Mouse (Mus musculus) midbrain, embryonic 13.5 days (tissue): Measurements from ENCODE around the gene Aamp. TPM values are rescaled to one million over a fixed set of nuclear protein-coding genes. Genes with fewer than 3 reads are reported as not detected.
"Not testable (repeated sequence)": the region's sequence is repeated elsewhere in the genome, so short reads cannot be mapped to it uniquely, and the experiment has no call there.

ENCODE experiments used
- ATAC-seq: fragments of 200-750 bp; cut with Nextera tagmentation; 2 replicates; pipeline ENCODE4 v1.8.0; 2017; ENCODE audit warnings: mild to moderate bottlenecking, moderate TSS enrichment, moderate library complexity
- H3K27ac ChIP-seq: fragments of 300-500 bp; sonication (generic); 2 replicates; pipeline ENCODE4 v1.5.1; 2015; ENCODE audit warnings: inconsistent platforms, mild to moderate bottlenecking, moderate library complexity
- H3K27me3 ChIP-seq: fragments of 300-500 bp; sonication (generic); 2 replicates; pipeline ENCODE4 v1.6.1; 2015; ENCODE audit warnings: mild to moderate bottlenecking, inconsistent platforms
- H3K36me3 ChIP-seq: fragments of 300-500 bp; sonication (generic); 2 replicates; pipeline ENCODE4 v1.6.1; 2015; ENCODE audit warnings: mild to moderate bottlenecking, inconsistent platforms
- H3K4me1 ChIP-seq: fragments of 300-500 bp; sonication (generic); replicated peaks from 2 replicates; pipeline ENCODE4 v1.6.1; 2015; ENCODE audit warnings: inconsistent platforms
- H3K4me2 ChIP-seq: fragments of 300-500 bp; sonication (generic); replicated peaks from 2 replicates; pipeline ENCODE4 v1.6.1; 2015; ENCODE audit warnings: moderate library complexity, mild to moderate bottlenecking, inconsistent platforms
- H3K4me3 ChIP-seq: fragments of 300-500 bp; sonication (generic); replicated peaks from 2 replicates; pipeline ENCODE4 v1.5.1; 2015; ENCODE audit warnings: mild to moderate bottlenecking, inconsistent platforms
- H3K9ac ChIP-seq: fragments of 300-500 bp; sonication (generic); replicated peaks from 2 replicates; pipeline ENCODE4 v1.6.1; 2015; ENCODE audit warnings: mild to moderate bottlenecking, inconsistent platforms
- H3K9me3 ChIP-seq: fragments of 300-500 bp; sonication (generic); 2 replicates; pipeline ENCODE4 v1.6.1; 2016; ENCODE audit warnings: mild to moderate bottlenecking, inconsistent platforms
- WGBS: fragments of 180-500 bp; shearing (Covaris S2); methylation state at CpG from one replicate; pipeline ENCODE4 v1.1.7; 2015; 5-methylcytosine and 5-hydroxymethylcytosine counted together
- polyA plus RNA-seq: library from polyadenylated mRNA; unstranded; fragments of >200 nt; fragmentation: Nextera tagmentation; extraction: Ambion mirVana; gene quantifications from 2 replicates; pipeline ENCODE4 v1.2.1, GENCODE M21; 2015

The Aamp gene
- 198 and 203 TPM in 2 replicates for polyA plus RNA-seq

- Histone ChIP-seq H3K9ac (peak within 1 kb of the TSS; percentile 78), H3K4me1 (peaks cover 37% of the 10 kb centered on the region), H3K4me3 (peak within 1 kb of the TSS; percentile 74), H3K36me3 (peaks cover 50% of the 10 kb centered on the region), H3K27ac (peak within 1 kb of the TSS; percentile 64), H3K4me2 (peak within 1 kb of the TSS; percentile 81), H3K9me3 (no peaks in the 10 kb centered on the region), H3K27me3 (no peaks in the 10 kb centered on the region)
- ATAC-seq: peak; percentile 98
- WGBS: under 1% methylated on average over 56 of the region's 56 CpGs
Measured at GRCm38 (mm10) chr1:74284543-74285160, at the start of gene Aamp, which contains the start of gene Pnkd. Gene Aamp, minus strand, starts transcription at chr1:74284738. Gene Pnkd, plus strand, starts transcription at chr1:74284930.

DNA sequence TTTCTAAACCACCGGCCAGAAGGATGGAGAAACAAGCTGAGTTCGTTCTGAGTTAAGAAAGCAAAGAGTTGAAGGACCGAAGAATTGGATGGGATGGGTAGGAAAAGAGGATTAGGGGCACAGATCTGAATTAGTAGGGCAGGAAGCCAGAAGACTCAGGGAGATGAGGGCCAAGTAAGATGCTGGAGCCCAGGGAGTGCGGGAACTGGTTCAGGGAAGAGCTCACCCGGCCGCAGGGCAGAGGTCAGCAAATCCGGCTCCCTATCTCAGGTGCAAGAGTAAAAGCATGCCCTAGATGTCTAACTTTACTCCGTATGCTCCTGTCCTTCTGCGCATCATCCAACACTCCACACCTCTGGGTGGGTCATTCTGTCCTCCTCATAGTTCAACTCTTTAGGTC lies 48.4 kb upstream of the Aamp start:
- peak overlapping the region; percentile 81 for H3K27ac ChIP-seq
- H3K27me3 ChIP-seq: no peaks in the 10 kb centered on the region
- H3K4me1 ChIP-seq: peaks cover 41% of the 10 kb centered on the region
- ATAC-seq: peak; percentile 4; the same call in 1 of the 2 replicates
- peaks cover 6% of the 10 kb centered on the region for H3K36me3 ChIP-seq
- H3K4me3 ChIP-seq: peak overlapping the region; percentile 51
- 4% methylated on average over 9 of the region's 9 CpGs for WGBS
- H3K4me2 ChIP-seq: peak overlapping the region; percentile 67
- H3K9ac ChIP-seq: peak overlapping the region; percentile 69
- no peaks in the 10 kb centered on the region for H3K9me3 ChIP-seq

GRCm38 (mm10) chr1:74332241-74332763 lies 47.8 kb upstream of the Aamp start:
- Histone ChIP-seq H3K9me3 (no peaks in the 10 kb centered on the region), H3K27ac (peak overlapping the region; percentile 81), H3K4me1 (peaks cover 41% of the 10 kb centered on the region), H3K4me3 (peak overlapping the region; percentile 51), H3K36me3 (peaks cover 6% of the 10 kb centered on the region), H3K9ac (peak overlapping the region; percentile 69), H3K27me3 (no peaks in the 10 kb centered on the region), H3K4me2 (peak overlapping the region; percentile 67)
- ATAC-seq: peak; percentile 98
- under 1% methylated on average over 36 of the region's 36 CpGs for WGBS

DNA sequence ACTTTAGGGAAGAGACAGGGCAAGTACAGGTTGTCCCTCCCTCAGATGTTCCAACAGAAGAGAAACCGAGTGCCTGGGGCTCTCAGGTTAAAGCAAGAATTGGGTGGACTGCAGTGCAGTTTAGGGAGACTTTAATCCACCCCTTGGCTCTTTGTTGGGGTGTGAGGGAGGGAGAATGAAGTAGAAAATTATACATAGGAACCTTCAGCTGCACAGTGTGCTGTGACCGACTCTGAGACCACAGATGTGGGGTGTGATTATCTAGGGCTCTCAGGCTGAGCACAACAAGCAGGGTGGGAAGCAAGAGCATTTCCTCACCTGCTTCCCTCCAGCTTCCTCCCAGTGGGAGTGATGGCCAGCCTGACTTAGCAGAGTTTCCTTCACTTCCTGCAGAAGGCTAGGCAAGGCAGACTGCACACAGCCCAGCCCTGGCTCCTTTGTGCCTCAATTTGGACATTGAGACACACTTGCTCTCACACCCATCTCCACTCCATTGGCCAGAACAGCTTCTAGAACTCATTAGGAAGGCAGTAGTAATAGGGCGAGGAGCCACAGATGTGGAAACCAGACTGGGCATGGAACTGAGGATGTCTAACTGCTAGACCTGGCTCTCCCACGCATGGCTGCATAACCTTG lies 46.6 kb upstream of the Aamp start:
- Histone ChIP-seq H3K9me3 (no peaks in the 10 kb centered on the region), H3K9ac (no peak overlapping the region), H3K27ac (peak overlapping the region; percentile 81), H3K4me1 (peaks cover 41% of the 10 kb centered on the region), H3K36me3 (peaks cover 6% of the 10 kb centered on the region), H3K27me3 (no peaks in the 10 kb centered on the region), H3K4me3 (no peak overlapping the region), H3K4me2 (no peak overlapping the region)
- 79% methylated on average over 4 of the region's 4 CpGs for WGBS
- no peak for ATAC-seq

DNA sequence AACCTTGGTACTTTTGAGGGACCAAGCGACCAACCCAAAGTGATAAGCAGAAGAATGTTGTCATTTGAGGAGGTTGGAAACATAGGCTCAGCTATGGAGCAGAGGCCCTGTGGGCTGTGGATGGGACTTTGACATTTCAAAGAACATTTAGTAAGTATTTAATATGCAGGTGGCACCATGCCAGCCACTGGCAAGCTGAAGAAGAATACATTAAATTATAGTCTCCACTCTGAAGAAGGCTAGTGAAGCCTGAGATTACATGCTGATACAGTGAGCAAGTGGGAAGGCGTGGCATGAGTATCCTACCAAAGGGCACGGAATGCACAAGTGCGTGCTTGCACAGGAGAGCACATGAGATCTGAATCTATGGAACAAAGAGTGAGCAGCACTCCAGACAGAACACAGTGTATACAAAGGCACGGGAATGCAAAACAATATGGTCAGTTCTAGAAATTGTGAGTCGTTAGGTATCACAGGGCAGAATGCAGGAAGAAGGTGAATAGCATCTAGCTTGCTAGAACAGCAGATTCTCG lies 45.4 kb upstream of the Aamp start:
- Histone ChIP-seq H3K4me3 (no peak overlapping the region), H3K27ac (no peak overlapping the region; the same call in 1 of the 2 replicates), H3K9me3 (no peaks in the 10 kb centered on the region), H3K27me3 (no peaks in the 10 kb centered on the region), H3K4me1 (peaks cover 33% of the 10 kb centered on the region), H3K9ac (no peak overlapping the region), H3K4me2 (no peak overlapping the region), H3K36me3 (peaks cover 6% of the 10 kb centered on the region)
- ATAC-seq: no peak
- WGBS: 80% methylated on average over 7 of the region's 7 CpGs

DNA sequence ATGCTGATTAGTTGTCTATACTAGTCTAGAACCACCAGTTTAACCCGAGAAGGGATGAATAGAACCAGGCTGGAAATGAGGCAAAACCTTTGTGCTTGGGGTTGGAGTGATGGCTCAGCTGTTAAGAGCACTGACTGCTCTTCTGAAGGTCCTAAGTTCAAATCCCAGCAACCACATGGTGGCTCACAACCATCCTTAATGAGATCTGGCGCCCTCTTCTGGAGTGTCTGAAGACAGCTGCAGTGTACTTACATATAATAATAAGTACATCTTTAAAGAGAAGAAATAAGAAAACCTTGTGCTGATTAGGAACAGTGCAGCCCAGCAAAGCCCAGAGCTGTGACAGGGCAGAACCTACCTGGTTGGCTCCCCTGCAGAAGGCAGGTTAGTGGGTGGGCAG lies 42.4 kb upstream of the Aamp start:
- not testable (repeated sequence) for H3K4me3 ChIP-seq, H3K9ac ChIP-seq, H3K9me3 ChIP-seq, H3K36me3 ChIP-seq, H3K27me3 ChIP-seq, H3K27ac ChIP-seq, ATAC-seq, H3K4me2 ChIP-seq
- peaks cover 12% of the 10 kb centered on the region for H3K4me1 ChIP-seq
- WGBS: 68% methylated on average over 2 of the region's 2 CpGs

GRCm38 (mm10) chr1:74321396-74321795 lies 36.9 kb upstream of the Aamp start:
- Histone ChIP-seq H3K4me2 (no peak overlapping the region), H3K9ac (no peak overlapping the region), H3K4me3 (no peak overlapping the region), H3K9me3 (no peaks in the 10 kb centered on the region), H3K27me3 (no peaks in the 10 kb centered on the region), H3K27ac (no peak overlapping the region), H3K36me3 (no peaks in the 10 kb centered on the region), H3K4me1 (no peaks in the 10 kb centered on the region)
- WGBS: 88% methylated on average over 3 of the region's 3 CpGs
- no peak for ATAC-seq

DNA sequence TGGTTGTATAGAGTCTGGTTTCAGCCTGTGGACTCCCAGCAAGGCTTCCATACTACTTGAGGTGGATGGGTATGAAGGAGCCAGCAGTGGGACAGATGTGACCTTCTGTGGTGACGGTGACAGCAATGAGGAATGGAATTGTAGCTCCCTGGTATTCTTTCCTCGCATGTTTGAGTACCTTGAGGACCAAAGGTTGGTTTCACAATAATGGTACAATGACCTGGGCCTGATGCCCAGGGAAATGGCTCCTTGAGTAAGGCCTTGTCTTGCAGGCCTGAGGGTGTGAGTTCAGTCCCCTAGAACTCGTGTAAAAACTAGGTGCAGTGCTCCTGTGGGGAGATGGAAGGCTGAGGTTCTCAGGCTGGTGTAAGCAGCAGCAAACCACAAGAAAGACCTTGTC lies 34.2 kb upstream of the Aamp start:
- Histone ChIP-seq H3K27me3 (no peaks in the 10 kb centered on the region), H3K9me3 (no peaks in the 10 kb centered on the region), H3K27ac (no peak overlapping the region), H3K4me1 (no peaks in the 10 kb centered on the region), H3K36me3 (no peaks in the 10 kb centered on the region), H3K4me3 (no peak overlapping the region), H3K4me2 (no peak overlapping the region), H3K9ac (no peak overlapping the region)
- no peak for ATAC-seq
- 94% methylated on average over 3 of the region's 3 CpGs for WGBS

DNA sequence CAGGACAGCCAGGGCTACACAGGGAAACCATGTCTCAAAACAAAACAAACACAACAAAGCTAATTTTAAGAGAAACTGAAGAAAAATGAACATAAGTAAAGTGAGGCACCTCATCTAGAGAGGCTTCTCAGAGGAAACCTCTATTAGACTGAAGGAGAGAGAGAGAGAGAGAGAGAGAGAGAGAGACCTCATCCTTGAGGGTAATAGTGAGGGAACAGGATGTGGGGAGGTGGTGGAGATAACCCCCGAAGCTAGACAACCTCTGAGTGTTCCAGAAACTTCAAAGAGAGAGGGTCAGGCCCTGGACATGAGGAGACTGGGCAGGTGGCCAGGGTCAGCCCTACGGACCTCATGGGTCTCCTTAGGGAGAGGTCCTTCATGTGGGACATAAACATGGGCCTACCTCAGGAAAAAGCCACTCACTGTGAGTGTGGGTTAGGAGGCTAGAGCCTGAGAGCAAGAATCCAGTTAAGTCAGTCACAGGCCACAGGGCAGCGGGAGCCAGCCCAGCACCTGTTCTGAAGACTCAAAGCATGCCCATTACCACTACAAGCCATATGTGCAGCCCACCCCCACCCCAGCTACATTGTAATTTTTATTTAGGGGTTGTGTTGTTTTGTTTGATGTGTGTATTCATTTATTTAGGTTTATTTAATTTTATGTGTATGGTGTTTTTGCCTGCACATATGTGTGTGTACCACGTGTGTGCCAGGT lies 31.7 kb upstream of the Aamp start:
- WGBS: 82% methylated on average over 4 of the region's 4 CpGs
- no peak overlapping the region for H3K4me2 ChIP-seq
- no peaks in the 10 kb centered on the region; the same call in 1 of the 2 replicates for H3K9me3 ChIP-seq

GRCm38 (mm10) chr1:74314796-74315195 lies 30.3 kb upstream of the Aamp start:
- H3K9ac ChIP-seq: no peak overlapping the region
- no peaks in the 10 kb centered on the region for H3K27me3 ChIP-seq
- WGBS: 87% methylated on average over 3 of the region's 3 CpGs
- H3K4me2 ChIP-seq: no peak overlapping the region
- no peak for ATAC-seq
- no peaks in the 10 kb centered on the region for H3K36me3 ChIP-seq
- H3K4me1 ChIP-seq: no peaks in the 10 kb centered on the region
- no peak overlapping the region for H3K4me3 ChIP-seq
- no peak overlapping the region for H3K27ac ChIP-seq
- no peaks in the 10 kb centered on the region; the same call in 1 of the 2 replicates for H3K9me3 ChIP-seq

More for the DNA sequence above, 31.7 kb upstream of the Aamp start:
- no peak for ATAC-seq
- Histone ChIP-seq H3K27ac (no peak overlapping the region), H3K4me1 (no peaks in the 10 kb centered on the region), H3K36me3 (no peaks in the 10 kb centered on the region), H3K27me3 (no peaks in the 10 kb centered on the region), H3K4me3 (no peak overlapping the region), H3K9ac (no peak overlapping the region)

- Histone ChIP-seq H3K4me2 (no peak overlapping the region), H3K36me3 (no peaks in the 10 kb centered on the region), H3K27ac (no peak overlapping the region), H3K27me3 (no peaks in the 10 kb centered on the region), H3K4me1 (no peaks in the 10 kb centered on the region), H3K9me3 (no peaks in the 10 kb centered on the region; the same call in 1 of the 2 replicates), H3K9ac (no peak overlapping the region), H3K4me3 (no peak overlapping the region)
- ATAC-seq: peak; percentile 66
- WGBS: 5% methylated on average over 3 of the region's 3 CpGs
Measured at GRCm38 (mm10) chr1:74313049-74313692, 28.6 kb upstream of the Aamp start.
